Mouse (Mus musculus): ENCODE measurements around the gene Dolk. TPM values are rescaled to one million over a fixed set of nuclear protein-coding genes. Genes with fewer than 3 reads are reported as not detected.

The Dolk gene
- polyA plus RNA-seq, 1 experiment from 2014 or later, result 37.4 TPM

Other genes with a start within 250 kb of the Dolk start
- gene Wdr34, start 237.5 kb downstream of the Dolk start, polyA plus RNA-seq (2015; fragmentation: Nextera tagmentation; extraction: Ambion mirVana), result 63.0 and 72.9 TPM in 2 replicates
- 285 and 330 TPM in 2 replicates for gene Set, start 229.0 kb downstream of the Dolk start, polyA plus RNA-seq (2015; fragmentation: Nextera tagmentation; extraction: Ambion mirVana)
- 2.0 and 3.1 TPM in 2 replicates for gene Pkn3, start 208.7 kb downstream of the Dolk start, polyA plus RNA-seq (2015; fragmentation: Nextera tagmentation; extraction: Ambion mirVana)
- 31.6 and 33.6 TPM in 2 replicates for gene Zdhhc12, start 192.7 kb downstream of the Dolk start, polyA plus RNA-seq (2015; fragmentation: Nextera tagmentation; extraction: Ambion mirVana)
- gene Zer1, start 161.7 kb downstream of the Dolk start, polyA plus RNA-seq (2015; fragmentation: Nextera tagmentation; extraction: Ambion mirVana), result 12.4 and 14.5 TPM in 2 replicates
- 11.3 TPM in 2 replicates for gene Tbc1d13, start 152.6 kb downstream of the Dolk start, polyA plus RNA-seq (2015; fragmentation: Nextera tagmentation; extraction: Ambion mirVana)
- 26.9 and 27.1 TPM in 2 replicates for gene Endog, start 114.8 kb downstream of the Dolk start, polyA plus RNA-seq (2015; fragmentation: Nextera tagmentation; extraction: Ambion mirVana)
- gene Spout1, start 107.9 kb downstream of the Dolk start, polyA plus RNA-seq (2015; fragmentation: Nextera tagmentation; extraction: Ambion mirVana), result 70.5 and 72.5 TPM in 2 replicates
- 16.0 and 16.2 TPM in 2 replicates for gene Kyat1, start 80.5 kb downstream of the Dolk start, polyA plus RNA-seq (2015; fragmentation: Nextera tagmentation; extraction: Ambion mirVana)
- gene Lrrc8a, start 48.6 kb downstream of the Dolk start, polyA plus RNA-seq (2015; fragmentation: Nextera tagmentation; extraction: Ambion mirVana), result 47.5 and 49.1 TPM in 2 replicates
- 0.12 and 0.32 TPM in 2 replicates for gene Gm28035, start 45.8 kb downstream of the Dolk start, polyA plus RNA-seq (2015; fragmentation: Nextera tagmentation; extraction: Ambion mirVana)
- gene Phyhd1, start 20.1 kb downstream of the Dolk start, polyA plus RNA-seq (2015; fragmentation: Nextera tagmentation; extraction: Ambion mirVana), result 4.8 and 5.2 TPM in 2 replicates
- gene Gm28038, start 5.3 kb downstream of the Dolk start, polyA plus RNA-seq (2015; fragmentation: Nextera tagmentation; extraction: Ambion mirVana), result not detected in 2 replicates
- 15.4 and 22.2 TPM in 2 replicates for gene Nup188, start 63 bp upstream of the Dolk start, polyA plus RNA-seq (2015; fragmentation: Nextera tagmentation; extraction: Ambion mirVana)
- 174 and 200 TPM in 2 replicates for gene Sh3glb2, start 73.0 kb upstream of the Dolk start, polyA plus RNA-seq (2015; fragmentation: Nextera tagmentation; extraction: Ambion mirVana)
- 32.7 and 35.8 TPM in 2 replicates for gene Miga2, start 77.9 kb upstream of the Dolk start, polyA plus RNA-seq (2015; fragmentation: Nextera tagmentation; extraction: Ambion mirVana)
- gene Dolpp1, start 105.9 kb upstream of the Dolk start, polyA plus RNA-seq (2015; fragmentation: Nextera tagmentation; extraction: Ambion mirVana), result 59.0 and 63.2 TPM in 2 replicates
- 21.3 and 26.8 TPM in 2 replicates for gene Crat, start 129.5 kb upstream of the Dolk start, polyA plus RNA-seq (2015; fragmentation: Nextera tagmentation; extraction: Ambion mirVana)
- 138 and 145 TPM in 2 replicates for gene Ptpa, start 129.7 kb upstream of the Dolk start, polyA plus RNA-seq (2015; fragmentation: Nextera tagmentation; extraction: Ambion mirVana)
- 1.4 and 1.9 TPM in 2 replicates for gene Ier5l, start 187.9 kb upstream of the Dolk start, polyA plus RNA-seq (2015; fragmentation: Nextera tagmentation; extraction: Ambion mirVana)